Mouse (Mus musculus): ENCODE results near the gene Spib.

Spib gene

GRCm38 (mm10) chr7:44486927-44487575 is 44.8 kb downstream of the Spib start:
- no peak for DNase-seq (ENCODE audit: low spot score in 2 of 2)

DNA sequence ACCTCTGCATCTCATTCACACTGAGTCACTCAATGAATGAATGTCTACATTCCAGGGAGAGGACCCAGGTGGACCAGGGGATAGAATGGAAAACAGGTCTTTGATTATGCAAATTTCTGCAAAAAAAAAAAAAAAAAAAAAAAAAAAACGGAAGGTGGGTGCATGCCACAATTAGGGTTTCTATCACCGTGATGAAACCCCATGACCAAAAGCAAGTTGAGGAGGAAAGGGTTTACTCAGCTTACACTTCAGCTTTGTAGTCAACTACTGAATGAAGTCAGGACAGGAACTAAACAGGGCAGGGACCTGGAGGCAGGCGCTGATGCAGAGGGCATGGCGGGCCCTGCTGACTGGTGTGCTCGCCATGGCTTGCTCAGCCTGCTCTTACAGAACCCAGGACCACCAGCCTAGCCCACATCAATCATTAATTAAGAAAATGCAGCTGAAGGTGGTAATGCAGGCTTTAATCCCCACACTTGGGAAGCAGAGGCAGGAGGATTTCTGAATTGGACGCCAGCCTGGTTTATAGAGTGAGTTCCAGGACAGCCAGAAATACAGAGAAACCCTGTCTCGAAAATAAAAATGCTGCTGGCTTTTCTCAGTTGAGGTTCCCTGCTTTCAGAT is 46.2 kb downstream of the Spib start:
- no peak for DNase-seq (ENCODE audit: low spot score in 2 of 2)

GRCm38 (mm10) chr7:44484841-44485571 is 46.9 kb downstream of the Spib start:
- peak; percentile 77 to 82 for DNase-seq (ENCODE audit: low spot score in 2 of 2)

DNA sequence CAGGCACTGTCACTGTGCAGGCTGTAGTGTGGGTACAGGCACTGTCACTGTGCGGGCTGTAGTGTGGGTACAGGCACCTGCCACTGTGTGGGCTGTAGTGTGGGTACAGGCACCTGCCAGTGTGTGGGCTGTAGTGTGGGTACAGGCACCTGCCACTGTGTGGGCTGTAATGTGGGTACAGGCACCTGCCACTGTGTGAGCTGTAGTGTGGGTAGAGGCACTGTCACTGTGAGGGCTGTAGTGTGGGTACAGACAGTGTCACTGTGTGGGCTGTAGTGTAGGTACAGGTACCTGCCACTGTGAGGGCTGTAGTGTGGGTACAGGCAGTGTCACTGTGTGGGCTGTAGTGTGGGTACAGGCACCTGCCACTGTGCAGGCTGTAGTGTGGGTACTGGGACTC is 47.8 kb downstream of the Spib start:
- peak in 1 of 2 experiments; percentile 2 for DNase-seq (ENCODE audit: low spot score in 2 of 2)

DNA sequence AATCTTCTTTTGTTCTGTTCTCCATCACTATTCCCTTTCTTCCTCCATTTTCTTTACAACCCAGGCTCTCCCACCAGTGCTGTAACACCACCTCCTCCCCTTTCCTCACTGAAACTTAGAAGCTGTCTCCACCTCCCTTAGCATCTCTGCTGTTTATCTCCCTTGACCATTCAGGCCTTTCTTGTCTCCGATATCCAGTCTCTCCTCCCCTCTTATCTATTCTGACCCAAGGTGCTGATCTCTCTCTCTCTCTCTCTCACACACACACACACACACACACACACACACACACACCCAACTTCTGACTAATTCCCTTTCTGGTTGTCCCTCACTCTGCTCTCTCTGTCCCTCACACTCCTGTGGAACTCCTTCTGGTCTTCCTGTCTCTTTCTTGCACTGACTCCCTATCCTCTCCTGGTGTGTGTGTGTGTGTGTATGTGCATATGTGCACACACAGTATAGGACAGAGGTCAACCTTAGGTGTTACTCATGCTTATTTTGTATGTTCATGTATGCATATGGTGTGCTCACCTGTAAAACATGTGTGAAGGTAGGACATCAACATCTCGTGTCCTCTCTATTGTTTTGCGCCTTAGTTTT is 48.9 kb downstream of the Spib start:
- DNase-seq (ENCODE audit: low spot score in 2 of 2) = no peak
